Mouse (Mus musculus) heart, embryonic 12.5 days (tissue): Measurements from ENCODE around the gene Pitpna. TPM values are rescaled to one million over a fixed set of nuclear protein-coding genes. Genes with fewer than 3 reads are reported as not detected.
"Not testable (repeated sequence)": the region's sequence is repeated elsewhere in the genome, so short reads cannot be mapped to it uniquely, and the experiment has no call there.

Experiments
- ATAC-seq: fragments of 200-750 bp; cut with Nextera tagmentation; 2 replicates; pipeline ENCODE4 v1.8.0; 2017; ENCODE audit warnings: moderate TSS enrichment, moderate library complexity; ENCODE audit not compliant: insufficient number of reproducible peaks, low FRiP score
- H3K27ac ChIP-seq: fragments of 300-500 bp; sonication (generic); 2 replicates; pipeline ENCODE4 v1.5.1; 2016; ENCODE audit warnings: mild to moderate bottlenecking, moderate library complexity; ENCODE audit not compliant: poor library complexity, severe bottlenecking
- H3K27me3 ChIP-seq: fragments of 300-500 bp; sonication (generic); replicated peaks from 2 replicates; pipeline ENCODE4 v1.6.1; 2016; ENCODE audit warnings: mild to moderate bottlenecking, moderate library complexity
- H3K36me3 ChIP-seq: fragments of 300-500 bp; sonication (generic); 2 replicates; pipeline ENCODE4 v1.6.1; 2016; ENCODE audit warnings: mild to moderate bottlenecking, moderate library complexity
- H3K4me1 ChIP-seq: fragments of 300-500 bp; sonication (generic); replicated peaks from 2 replicates; pipeline ENCODE4 v1.6.1; 2016; ENCODE audit warnings: mild to moderate bottlenecking
- H3K4me2 ChIP-seq: fragments of 300-500 bp; sonication (generic); 2 replicates; pipeline ENCODE4 v1.6.1; 2016; ENCODE audit warnings: mild to moderate bottlenecking, moderate library complexity
- H3K4me3 ChIP-seq: fragments of 300-500 bp; sonication (generic); 2 replicates; pipeline ENCODE4 v1.5.1; 2016; ENCODE audit warnings: mild to moderate bottlenecking
- H3K9ac ChIP-seq: fragments of 300-500 bp; sonication (generic); 2 replicates; pipeline ENCODE4 v1.6.1; 2016; ENCODE audit warnings: mild to moderate bottlenecking, moderate library complexity
- H3K9me3 ChIP-seq: fragments of 300-500 bp; sonication (generic); replicated peaks from 2 replicates; pipeline ENCODE4 v1.6.1; 2016; ENCODE audit warnings: mild to moderate bottlenecking, moderate library complexity
- WGBS: fragments of 180-500 bp; shearing (Covaris S2); methylation state at CpG from one replicate; pipeline ENCODE4 v1.1.7; 2016; 5-methylcytosine and 5-hydroxymethylcytosine counted together
- polyA plus RNA-seq: library from polyadenylated mRNA; unstranded; fragments of >200 nt; fragmentation: Nextera tagmentation; extraction: Ambion mirVana; gene quantifications from 2 replicates; pipeline ENCODE4 v1.2.1, GENCODE M21; 2016

The Pitpna gene
- polyA plus RNA-seq, 1 experiment from 2014 or later, result 75.3 TPM

GRCm38 (mm10) chr11:75551961-75552441 is 35.9 kb upstream of the Pitpna start:
- Histone ChIP-seq H3K4me1 (peaks cover 34% of the 10 kb centered on the region), H3K4me3 (no peak overlapping the region), H3K9me3 (no peaks in the 10 kb centered on the region), H3K4me2 (no peak overlapping the region), H3K36me3 (no peaks in the 10 kb centered on the region), H3K9ac (peak overlapping the region; percentile 34), H3K27me3 (no peaks in the 10 kb centered on the region), H3K27ac (peak overlapping the region; percentile 34)
- ATAC-seq, result no peak
- WGBS, result 55% methylated on average over 9 of the region's 9 CpGs

- 0 out of 2 replicates have a peak, but pooled peaks cover 2% of the 10 kb centered on the region for H3K9me3 ChIP-seq
- no peak for ATAC-seq
- 40% methylated on average over 7 of the region's 7 CpGs for WGBS
- H3K4me3 ChIP-seq, result no peak overlapping the region
- no peak overlapping the region for H3K27ac ChIP-seq
- peaks cover 6% of the 10 kb centered on the region; the same call in 1 of the 2 replicates for H3K36me3 ChIP-seq
- H3K27me3 ChIP-seq, result no peaks in the 10 kb centered on the region
- H3K9ac ChIP-seq, result no peak overlapping the region
- H3K4me2 ChIP-seq, result no peak overlapping the region
- H3K4me1 ChIP-seq, result peaks cover 34% of the 10 kb centered on the region
Measured at GRCm38 (mm10) chr11:75552906-75553482, 34.9 kb upstream of the Pitpna start.

GRCm38 (mm10) chr11:75556006-75556405 is 31.9 kb upstream of the Pitpna start:
- not testable (repeated sequence) for H3K36me3 ChIP-seq, H3K4me3 ChIP-seq, H3K27ac ChIP-seq, ATAC-seq, H3K4me2 ChIP-seq, H3K27me3 ChIP-seq, H3K9me3 ChIP-seq, H3K9ac ChIP-seq
- WGBS, result 88% methylated on average over 6 of the region's 6 CpGs
- H3K4me1 ChIP-seq, result peaks cover 18% of the 10 kb centered on the region

- 0 out of 2 replicates have a peak, but pooled peaks cover 3% of the 10 kb centered on the region for H3K27me3 ChIP-seq
- H3K4me1 ChIP-seq, result peaks cover 12% of the 10 kb centered on the region
- no peak overlapping the region for H3K9ac ChIP-seq
- no peak overlapping the region for H3K4me3 ChIP-seq
- no peak overlapping the region for H3K27ac ChIP-seq
- ATAC-seq, result no peak
- 0 out of 2 replicates have a peak, but pooled peaks cover 4% of the 10 kb centered on the region for H3K9me3 ChIP-seq
- H3K36me3 ChIP-seq, result peaks cover 6% of the 10 kb centered on the region; the same call in 1 of the 2 replicates
- WGBS, result 86% methylated on average over 6 of the region's 6 CpGs
- no peak overlapping the region for H3K4me2 ChIP-seq
Measured at GRCm38 (mm10) chr11:75557142-75557541, 30.8 kb upstream of the Pitpna start.

- H3K4me1 ChIP-seq, result peaks cover 12% of the 10 kb centered on the region
- H3K4me3 ChIP-seq, result no peak overlapping the region
- H3K9me3 ChIP-seq, result 0 out of 2 replicates have a peak, but pooled peaks cover 4% of the 10 kb centered on the region
- H3K36me3 ChIP-seq, result peaks cover 6% of the 10 kb centered on the region
- no peak overlapping the region for H3K9ac ChIP-seq
- peaks cover 8% of the 10 kb centered on the region; the same call in 1 of the 2 replicates for H3K27me3 ChIP-seq
- WGBS, result 77% methylated on average over 1 of the region's 1 CpGs
- no peak overlapping the region for H3K4me2 ChIP-seq
- ATAC-seq, result no peak
- H3K27ac ChIP-seq, result no peak overlapping the region
Measured at GRCm38 (mm10) chr11:75558101-75558500, 29.8 kb upstream of the Pitpna start.

- WGBS, result 85% methylated on average over 8 of the region's 8 CpGs
- Histone ChIP-seq H3K27me3 (peaks cover 11% of the 10 kb centered on the region; the same call in 1 of the 2 replicates), H3K4me3 (no peak overlapping the region), H3K4me2 (no peak overlapping the region), H3K9me3 (0 out of 2 replicates have a peak, but pooled peaks cover 4% of the 10 kb centered on the region), H3K36me3 (peaks cover 6% of the 10 kb centered on the region), H3K9ac (no peak overlapping the region), H3K4me1 (peaks cover 29% of the 10 kb centered on the region), H3K27ac (no peak overlapping the region)
- no peak for ATAC-seq
Measured at GRCm38 (mm10) chr11:75559870-75560504, 27.9 kb upstream of the Pitpna start.

GRCm38 (mm10) chr11:75560530-75561409 is 27.1 kb upstream of the Pitpna start:
- 73% methylated on average over 14 of the region's 14 CpGs for WGBS
- H3K4me3 ChIP-seq, result no peak overlapping the region
- no peak overlapping the region for H3K9ac ChIP-seq
- ATAC-seq, result no peak
- H3K4me2 ChIP-seq, result no peak overlapping the region
- H3K27me3 ChIP-seq, result peaks cover 11% of the 10 kb centered on the region; the same call in 1 of the 2 replicates
- H3K27ac ChIP-seq, result no peak overlapping the region
- peaks cover 6% of the 10 kb centered on the region for H3K36me3 ChIP-seq
- 0 out of 2 replicates have a peak, but pooled peaks cover 4% of the 10 kb centered on the region for H3K9me3 ChIP-seq
- peaks cover 35% of the 10 kb centered on the region for H3K4me1 ChIP-seq

GRCm38 (mm10) chr11:75561410-75561791 is 26.5 kb upstream of the Pitpna start:
- peaks cover 41% of the 10 kb centered on the region for H3K4me1 ChIP-seq
- H3K9me3 ChIP-seq, result 0 out of 2 replicates have a peak, but pooled peaks cover 4% of the 10 kb centered on the region
- H3K4me3 ChIP-seq, result no peak overlapping the region
- peaks cover 6% of the 10 kb centered on the region for H3K36me3 ChIP-seq
- H3K9ac ChIP-seq, result no peak overlapping the region
- H3K27me3 ChIP-seq, result peaks cover 11% of the 10 kb centered on the region; the same call in 1 of the 2 replicates
- ATAC-seq, result no peak
- H3K27ac ChIP-seq, result no peak overlapping the region
- no peak overlapping the region for H3K4me2 ChIP-seq
- WGBS, result 73% methylated on average over 5 of the region's 5 CpGs

- 0 out of 2 replicates have a peak, but pooled peaks cover 4% of the 10 kb centered on the region for H3K9me3 ChIP-seq
- H3K4me2 ChIP-seq, result no peak overlapping the region
- peaks cover 56% of the 10 kb centered on the region for H3K4me1 ChIP-seq
- peaks cover 1% of the 10 kb centered on the region for H3K36me3 ChIP-seq
- no peak overlapping the region for H3K9ac ChIP-seq
- no peak overlapping the region for H3K27ac ChIP-seq
- no peak overlapping the region for H3K4me3 ChIP-seq
- no peak for ATAC-seq
- 75% methylated on average over 8 of the region's 8 CpGs for WGBS
- peaks cover 11% of the 10 kb centered on the region; the same call in 1 of the 2 replicates for H3K27me3 ChIP-seq
Measured at GRCm38 (mm10) chr11:75562840-75563239, 25.1 kb upstream of the Pitpna start.

GRCm38 (mm10) chr11:75563851-75564548 is 23.9 kb upstream of the Pitpna start:
- H3K36me3 ChIP-seq, result no peaks in the 10 kb centered on the region; the same call in 1 of the 2 replicates
- H3K4me3 ChIP-seq, result no peak overlapping the region
- H3K27ac ChIP-seq, result peak overlapping the region; percentile 82
- ATAC-seq, result peak; percentile 62
- H3K4me2 ChIP-seq, result peak overlapping the region; percentile 39
- peaks cover 60% of the 10 kb centered on the region for H3K4me1 ChIP-seq
- H3K9ac ChIP-seq, result peak overlapping the region; percentile 32; the same call in 1 of the 2 replicates
- WGBS, result 9% methylated on average over 18 of the region's 18 CpGs
- H3K27me3 ChIP-seq, result peaks cover 19% of the 10 kb centered on the region
- H3K9me3 ChIP-seq, result no peaks in the 10 kb centered on the region
